Mouse (Mus musculus): ENCODE results near the gene Cog5.

Gene Cog5

DNA sequence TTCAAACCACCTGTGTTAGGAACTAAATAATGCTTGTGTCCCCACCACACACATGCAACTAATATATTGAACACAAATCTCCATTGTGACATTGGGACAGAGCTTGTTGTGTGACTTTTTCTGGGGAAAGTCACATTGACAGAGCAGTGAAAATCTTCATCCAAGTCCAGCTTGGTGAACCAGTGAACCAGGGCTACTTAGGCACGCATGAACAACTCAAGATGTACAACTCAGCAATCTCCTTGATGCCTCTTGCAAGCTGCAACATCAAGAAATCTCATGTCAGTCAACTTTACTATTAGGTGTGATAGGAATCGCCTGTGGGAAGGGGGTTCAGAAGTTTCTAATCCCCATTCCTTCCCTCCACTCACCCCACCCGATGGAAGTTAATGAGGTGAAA lies 169.0 kb downstream of the Cog5 start:
- DNase-seq (ENCODE audit: low read depth, low spot score), result no peak

- DNase-seq (ENCODE audit: low read depth, low spot score), result no peak
Observed at GRCm38 (mm10) chr12:31824831-31825230, 170.2 kb downstream of the Cog5 start.

- DNase-seq (ENCODE audit: low read depth, low spot score), result peak; percentile 76
Observed at GRCm38 (mm10) chr12:31825821-31826220, 171.2 kb downstream of the Cog5 start.

- no peak for DNase-seq (ENCODE audit: low read depth, low spot score)
Observed at GRCm38 (mm10) chr12:31826476-31826875, 171.8 kb downstream of the Cog5 start.

GRCm38 (mm10) chr12:31835480-31835879 lies 180.8 kb downstream of the Cog5 start:
- peak; percentile 8 for DNase-seq (ENCODE audit: low read depth, low spot score)

DNA sequence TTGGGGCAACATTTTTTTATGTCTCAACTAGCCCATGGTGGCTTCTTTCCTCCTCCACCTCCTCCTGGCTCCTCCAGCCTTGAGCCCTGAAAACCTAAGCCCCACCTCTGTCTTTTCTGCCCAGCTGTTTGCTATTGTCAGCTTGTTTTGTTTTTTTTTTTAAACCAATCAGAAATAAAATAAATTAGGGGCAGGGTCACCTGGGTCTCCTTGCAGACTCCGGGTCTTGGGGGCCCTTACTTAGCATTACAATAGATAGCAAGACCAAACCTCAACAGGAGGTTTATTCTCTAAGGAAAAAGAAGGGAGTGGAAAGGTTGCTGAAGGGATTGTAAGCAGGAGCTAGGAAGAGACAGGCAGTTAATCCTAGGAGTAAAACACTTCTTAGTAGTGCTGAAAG lies 181.5 kb downstream of the Cog5 start:
- DNase-seq (ENCODE audit: low read depth, low spot score), result peak; percentile 79

DNA sequence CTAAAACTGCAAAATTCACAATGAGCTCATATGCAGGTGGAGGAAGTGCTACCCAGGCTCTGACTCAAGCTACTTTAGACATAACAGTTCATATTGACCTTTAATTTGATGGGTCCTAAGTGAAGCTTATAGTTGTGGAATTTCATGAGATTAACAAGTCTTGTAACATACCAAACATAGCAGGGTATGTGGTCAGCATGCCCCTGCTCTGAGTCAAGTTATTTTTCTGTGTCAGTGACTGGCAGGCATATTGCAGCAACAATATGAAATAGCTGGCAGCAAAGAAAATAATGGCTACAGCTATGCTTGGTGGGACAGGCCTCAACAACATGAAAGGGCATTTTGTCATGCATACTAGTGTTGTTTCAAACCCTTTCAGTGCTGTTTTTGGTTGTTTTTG lies 183.9 kb downstream of the Cog5 start:
- no peak for DNase-seq (ENCODE audit: low read depth, low spot score)

DNA sequence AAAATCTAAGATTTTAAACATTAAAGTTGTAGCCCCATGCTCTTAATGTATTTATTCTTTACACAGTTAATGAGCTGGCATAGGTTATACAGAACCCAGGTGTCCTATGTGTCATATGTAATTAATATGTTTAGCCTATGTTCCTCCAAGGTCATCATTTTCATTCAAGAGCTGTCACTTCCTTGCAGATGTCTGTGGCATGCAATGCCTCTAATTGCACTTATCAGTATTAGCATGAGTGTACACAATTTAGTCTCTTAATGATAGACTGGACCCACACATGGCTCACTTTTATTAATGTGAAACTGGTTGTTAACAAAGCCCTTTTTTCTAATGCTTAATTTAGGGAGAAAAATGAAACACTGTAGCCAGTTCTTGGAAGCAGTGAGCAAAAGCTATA lies 184.6 kb downstream of the Cog5 start:
- no peak for DNase-seq (ENCODE audit: low read depth, low spot score)

DNA sequence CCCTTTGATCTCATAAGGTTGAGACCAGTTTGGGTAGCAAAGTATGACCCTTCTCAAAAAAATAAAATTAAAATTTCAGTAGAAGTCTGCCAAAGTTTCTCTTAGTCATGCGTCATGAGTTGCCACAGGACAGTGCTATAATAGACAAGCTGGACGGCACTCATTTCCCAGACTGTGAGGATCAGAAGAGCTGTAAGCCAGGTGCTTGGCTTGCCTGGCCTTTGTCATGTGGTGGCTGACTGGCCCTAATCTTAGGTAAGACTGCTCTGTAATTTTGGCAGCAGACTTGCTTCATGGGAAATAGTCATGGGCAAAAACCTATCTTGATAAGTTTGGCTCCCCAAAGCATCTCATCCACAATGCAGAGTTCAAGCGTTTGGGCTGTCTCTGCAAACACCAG lies 191.4 kb downstream of the Cog5 start:
- DNase-seq (ENCODE audit: low read depth, low spot score), result no peak

DNA sequence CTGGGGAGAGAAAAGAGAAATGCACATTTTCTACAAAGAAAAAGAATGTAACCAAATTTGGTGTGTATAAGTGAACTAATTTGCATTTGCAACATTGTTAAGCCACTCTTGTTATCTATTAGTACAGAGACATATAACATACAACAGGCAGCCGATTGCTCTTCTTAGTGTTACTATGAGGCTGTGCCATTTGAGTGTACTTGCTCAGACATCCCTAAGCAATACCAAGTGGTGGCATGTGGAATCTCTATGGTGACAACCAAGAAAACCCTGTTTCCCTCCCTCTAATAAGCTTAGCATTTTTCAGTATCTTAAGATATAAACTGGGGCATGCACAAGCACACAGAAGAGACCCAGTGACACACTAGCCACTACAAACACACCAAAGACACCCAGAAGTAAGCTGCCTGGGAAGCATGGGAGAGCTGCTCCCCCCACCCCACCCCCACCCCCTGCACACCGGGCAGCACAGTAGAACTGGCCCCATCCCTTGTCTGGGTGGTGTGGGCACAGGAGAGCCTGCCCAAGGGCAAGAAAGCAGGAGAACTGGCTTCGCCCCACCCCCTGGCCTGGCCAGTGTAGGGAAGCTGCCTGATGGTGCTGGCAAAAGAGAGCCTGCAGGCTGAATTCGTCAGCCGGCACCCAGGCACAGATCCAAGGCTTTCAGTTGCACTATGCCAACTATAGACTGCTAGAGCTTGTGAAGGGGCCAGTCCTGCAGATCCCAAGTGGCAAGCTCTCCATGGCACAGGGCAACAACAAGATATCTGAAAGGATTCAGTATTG lies 194.2 kb downstream of the Cog5 start:
- no peak for DNase-seq (ENCODE audit: low read depth, low spot score)

- DNase-seq (ENCODE audit: low read depth, low spot score), result no peak
Observed at GRCm38 (mm10) chr12:31849601-31850000, 194.9 kb downstream of the Cog5 start.

DNA sequence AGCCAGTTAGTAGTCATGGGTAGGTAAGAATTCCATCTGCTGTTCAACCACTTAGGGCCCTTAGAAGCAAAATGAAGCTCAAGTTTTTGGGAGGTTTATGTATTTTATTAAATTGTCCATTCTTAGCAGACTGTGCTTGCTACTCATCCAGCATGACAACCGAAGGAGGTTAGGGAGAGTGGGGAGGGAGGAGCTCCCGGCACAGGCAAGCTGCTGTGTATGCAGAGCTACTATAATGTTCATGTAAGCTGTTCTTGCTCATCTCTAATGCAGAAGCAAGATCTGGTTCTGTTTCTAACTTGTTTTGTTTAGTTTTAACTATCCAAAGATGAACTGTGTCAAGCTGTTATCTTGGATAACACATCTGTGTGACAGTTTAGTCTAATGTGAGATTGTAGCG lies 199.4 kb downstream of the Cog5 start:
- no peak for DNase-seq (ENCODE audit: low read depth, low spot score)

GRCm38 (mm10) chr12:31854817-31855216 lies 200.1 kb downstream of the Cog5 start:
- no peak for DNase-seq (ENCODE audit: low read depth, low spot score)

DNA sequence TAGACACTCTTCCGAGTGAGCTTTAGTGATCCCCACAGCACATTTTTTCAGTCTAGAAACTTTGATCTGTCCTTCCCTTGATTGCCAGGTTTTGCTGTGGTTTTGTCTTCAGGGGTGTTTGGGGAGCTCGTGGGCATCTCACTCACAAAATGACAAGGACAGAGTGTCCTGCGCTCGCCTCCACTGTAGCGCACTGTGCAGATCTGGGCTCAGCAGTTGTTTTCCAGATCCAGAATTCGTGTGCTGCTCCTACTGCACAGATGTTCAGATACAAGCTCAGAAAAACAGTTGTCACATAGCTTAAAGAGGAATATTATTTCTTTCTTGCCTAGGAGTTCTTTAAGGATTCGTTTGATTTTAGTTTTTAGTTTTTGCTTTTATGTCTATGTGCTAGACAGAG lies 203.1 kb downstream of the Cog5 start:
- no peak for DNase-seq (ENCODE audit: low read depth, low spot score)

DNA sequence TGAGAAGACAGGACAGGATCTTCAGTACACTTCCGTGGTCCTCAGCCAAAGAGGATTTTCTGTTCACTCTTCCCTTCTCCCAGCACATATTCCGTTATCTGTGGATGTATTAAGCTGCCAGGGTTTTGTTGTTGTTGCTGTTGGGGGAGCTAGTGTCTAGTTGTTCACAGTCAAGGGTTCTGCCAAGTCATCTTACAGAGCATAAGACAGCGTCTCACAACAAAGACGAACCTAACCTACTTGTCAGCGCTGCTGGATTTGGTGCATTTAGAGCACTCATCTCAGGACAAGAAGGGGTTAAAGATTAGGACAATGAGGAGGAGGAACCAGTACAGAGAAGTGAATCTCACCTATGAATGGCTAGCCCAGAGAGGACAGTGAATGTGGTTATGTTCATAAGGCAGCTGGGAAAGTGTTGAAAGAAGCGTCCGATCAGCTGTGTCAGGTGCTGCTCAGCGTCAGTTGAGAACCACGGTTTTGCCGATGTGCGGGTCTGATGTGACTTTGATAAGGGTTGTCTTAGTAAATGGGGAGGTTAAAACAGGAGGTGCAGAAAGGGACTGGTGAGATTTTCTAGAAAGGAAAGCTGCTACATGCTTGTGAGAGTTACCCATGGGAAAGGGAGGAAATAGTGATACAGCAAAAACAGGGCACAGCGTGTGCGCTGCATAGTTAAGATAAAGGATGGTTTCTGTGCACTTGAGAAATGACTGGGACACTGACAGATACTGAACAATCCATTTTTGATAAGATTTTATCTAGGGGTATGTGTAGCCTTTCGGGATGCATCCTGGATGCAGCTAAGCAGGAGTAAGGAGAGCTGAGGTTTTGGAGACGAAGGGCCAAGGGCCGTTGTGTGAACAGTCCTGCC lies 208.2 kb downstream of the Cog5 start:
- no peak for DNase-seq (ENCODE audit: low read depth, low spot score)

DNA sequence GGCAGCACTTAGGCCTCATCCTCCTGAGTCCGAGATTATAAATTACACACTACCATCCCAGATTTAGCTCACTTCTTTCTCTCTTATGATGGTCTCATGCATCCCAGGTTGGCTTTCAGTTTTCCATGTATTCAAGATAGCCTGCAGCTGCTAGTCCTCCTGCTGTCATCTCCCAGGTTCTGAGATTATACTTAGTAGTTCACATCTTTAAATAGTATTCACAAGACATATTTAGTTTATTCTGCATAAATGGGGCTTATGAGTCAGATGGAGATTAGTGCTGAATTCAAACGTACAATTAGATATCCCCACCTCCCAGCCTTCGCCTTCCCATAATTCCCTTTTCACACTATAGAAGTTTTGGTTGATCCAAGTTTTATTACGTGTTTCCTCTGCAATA lies 222.1 kb downstream of the Cog5 start:
- DNase-seq (ENCODE audit: low read depth, low spot score), result no peak

GRCm38 (mm10) chr12:31882736-31883135 lies 228.1 kb downstream of the Cog5 start:
- no peak for DNase-seq (ENCODE audit: low read depth, low spot score)

DNA sequence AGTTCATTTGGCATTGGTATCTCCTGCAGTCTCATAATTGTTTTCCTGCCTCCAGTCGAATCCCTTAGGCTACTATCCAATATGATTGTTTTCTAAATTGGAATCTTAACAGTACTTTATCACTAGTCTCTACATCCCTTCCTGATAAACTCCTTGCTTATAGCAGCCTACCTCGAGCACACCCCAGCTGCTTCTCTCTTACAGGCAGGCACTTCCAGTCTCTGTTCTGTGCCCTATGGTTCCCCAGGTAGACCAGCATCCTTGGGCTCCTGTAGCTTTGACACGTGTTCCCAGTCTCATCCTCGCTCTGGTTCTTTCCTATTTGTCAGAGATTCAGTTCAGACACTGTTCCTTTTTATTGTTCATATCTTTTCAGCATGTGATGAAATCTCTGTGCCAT lies 229.7 kb downstream of the Cog5 start:
- DNase-seq (ENCODE audit: low read depth, low spot score), result no peak

DNA sequence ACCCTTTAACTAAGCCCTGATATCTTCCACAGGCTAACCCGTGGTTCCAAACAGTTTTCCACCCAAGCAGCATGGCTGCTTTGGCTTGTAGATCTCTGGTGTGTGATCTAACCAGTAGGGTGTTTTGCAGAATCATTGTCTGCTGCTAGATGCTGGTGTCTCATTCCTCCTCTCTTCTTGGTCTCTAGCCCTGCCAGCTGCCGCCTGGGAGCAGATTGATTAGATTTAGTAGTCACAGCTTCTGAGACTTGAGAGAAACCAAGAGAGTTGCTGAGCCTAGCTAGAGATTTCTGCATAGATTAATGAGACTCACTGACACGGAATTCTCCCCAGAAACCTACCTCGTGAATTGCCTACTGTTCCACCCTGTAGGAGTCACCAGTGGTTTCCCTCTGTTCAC lies 230.4 kb downstream of the Cog5 start:
- DNase-seq (ENCODE audit: low read depth, low spot score), result no peak

DNA sequence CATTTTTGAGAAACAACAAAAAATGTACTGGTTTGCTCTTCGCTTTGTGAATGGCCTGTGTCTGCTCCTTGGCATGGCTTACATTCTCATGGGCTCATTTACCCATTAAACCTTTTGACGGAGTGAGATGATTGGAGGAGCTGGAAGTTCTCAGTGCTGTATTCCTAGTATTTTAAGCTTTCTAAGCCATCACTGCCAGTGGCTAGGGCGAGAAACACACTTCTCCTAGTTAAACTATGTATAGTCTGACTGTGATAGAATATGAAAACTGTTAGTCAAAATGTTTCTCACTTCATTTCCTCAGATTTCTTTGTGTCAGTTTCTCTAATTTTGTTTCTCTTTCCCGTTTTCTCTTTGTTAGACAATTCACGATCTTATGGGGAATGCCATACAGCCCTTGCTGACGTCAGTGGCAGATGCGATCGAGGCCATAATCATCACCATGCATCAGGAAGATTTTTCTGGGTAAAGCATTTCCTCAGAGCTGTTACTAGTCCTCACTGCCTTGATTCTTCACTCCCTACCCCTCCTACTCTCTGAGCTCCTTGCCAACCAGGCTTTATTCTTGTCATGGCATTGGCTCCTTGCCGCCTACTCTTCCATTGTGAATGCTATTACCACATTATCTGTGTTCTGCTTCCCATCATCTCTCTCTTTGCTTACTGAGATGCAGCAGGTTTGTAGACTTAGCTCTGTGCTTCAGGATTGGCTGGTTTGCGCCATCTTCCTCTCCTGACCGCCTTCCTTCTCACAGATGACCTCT lies 231.4 kb downstream of the Cog5 start:
- no peak for DNase-seq (ENCODE audit: low read depth, low spot score)

DNA sequence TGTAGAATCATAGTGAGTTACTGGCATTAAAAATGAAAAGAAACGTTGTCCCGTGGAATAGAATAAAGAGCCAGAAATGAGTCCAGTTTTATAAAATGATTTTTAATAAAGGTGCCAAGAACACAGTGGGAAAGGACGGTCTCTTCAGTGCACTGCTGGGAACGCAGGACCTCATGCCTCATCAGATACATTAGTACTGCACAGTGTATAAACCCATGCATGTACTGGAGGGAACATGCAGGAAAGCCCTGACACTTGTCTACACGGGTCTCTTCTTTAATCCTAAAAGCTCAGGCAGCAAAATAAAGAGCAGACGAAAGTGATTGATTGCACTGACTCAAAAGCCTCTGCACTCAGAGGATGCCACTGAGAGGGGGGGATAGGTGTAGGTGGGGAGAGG lies 236.0 kb downstream of the Cog5 start:
- DNase-seq (ENCODE audit: low read depth, low spot score), result no peak

DNA sequence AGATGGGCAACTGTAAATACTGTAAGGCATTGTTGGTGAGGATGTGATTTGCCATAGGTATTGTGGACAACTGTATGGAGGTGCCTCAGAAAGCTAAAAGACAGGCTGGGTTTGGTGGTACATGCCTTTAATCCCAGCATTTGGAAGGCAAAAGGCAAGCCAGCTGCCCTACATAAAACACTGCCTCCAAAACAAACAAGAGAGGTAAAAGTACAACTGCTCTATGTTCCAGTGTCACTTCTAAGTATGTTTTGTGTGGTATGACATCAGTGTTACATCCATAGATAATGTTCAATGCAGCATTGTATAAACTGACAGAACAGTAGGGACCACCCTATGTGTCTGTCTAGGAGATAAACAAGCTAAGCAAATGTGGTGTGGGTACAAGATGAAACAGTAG lies 237.4 kb downstream of the Cog5 start:
- DNase-seq (ENCODE audit: low read depth, low spot score), result no peak

All from ZHBTc4 (cell line).